Mouse (Mus musculus) embryonic fibroblast, embryonic 13.5 days (primary cell): ENCODE measurements around the gene Slc35d1.

Experiments
- CTCF ChIP-seq: IDR thresholded peaks from 2 replicates; pipeline ENCODE4 v1.5.1; 2011; ENCODE audit warnings: mild to moderate bottlenecking, control low read depth, low read length, moderate library complexity, borderline replicate concordance; ENCODE audit not compliant: insufficient read depth
- POLR2A ChIP-seq: IDR thresholded peaks from 2 replicates; pipeline ENCODE4 v1.6.1; 2011; ENCODE audit warnings: low read depth, mild to moderate bottlenecking, control low read depth, low read length, moderate library complexity

DNA sequence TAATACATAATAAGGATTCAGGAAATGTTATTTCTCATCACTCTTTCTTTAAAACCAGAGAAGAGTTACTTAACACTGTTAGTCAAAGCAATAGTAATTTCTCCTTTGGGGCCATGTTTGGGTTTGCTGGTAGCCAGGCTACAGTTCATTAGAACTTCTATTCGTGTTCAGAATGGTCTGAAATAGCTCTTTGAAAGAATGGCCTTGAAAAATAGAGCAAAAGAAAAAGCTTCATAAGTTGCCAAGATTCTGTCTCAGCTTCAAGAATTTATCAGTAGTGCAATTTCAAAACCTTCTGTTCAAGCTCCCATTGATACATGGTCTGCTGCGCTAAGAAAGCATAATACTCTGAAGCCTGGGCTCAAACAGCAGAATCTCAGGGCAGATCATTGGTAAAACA lies 11.3 kb downstream of the Slc35d1 start:
- TF ChIP-seq POLR2A (no peak), CTCF (no peak)
